40 mouse cellular contexts compared by ENCODE assay signal in genomic region chr2:163067233-163067632, GRCm38 (mm10). TPM values are rescaled to one million over a fixed set of nuclear protein-coding genes. Genes with fewer than 3 reads are reported as not detected.
"Had no signal": no experiment of that assay in that cellular context is flagged by ENCODE, and none has a peak within 500 bp of the region (broad histone marks: within the 10 kb centered on the region; RNA-seq: fewer than 3 reads in every experiment).

No protein-coding gene starts in this region.

- H3K4me3 ChIP-seq: gastrocnemius, adult 2 months; heart, embryonic 10.5 days; heart, embryonic 12.5 days; hindbrain, embryonic 10.5 days; hindbrain, embryonic 12.5 days; kidney, embryonic 15.5 days; layer of hippocampus, adult 2 months; limb, embryonic 13.5 days; limb, embryonic 15.5 days; liver, embryonic 12.5 days had no signal

- H3K27me3 ChIP-seq: heart, embryonic 12.5 days; hindbrain, embryonic 12.5 days; kidney, embryonic 15.5 days; limb, embryonic 13.5 days; limb, embryonic 15.5 days; liver, embryonic 12.5 days had no signal

- H3K4me1 ChIP-seq: hindbrain, embryonic 10.5 days; hindbrain, embryonic 12.5 days; kidney, embryonic 15.5 days; limb, embryonic 13.5 days; limb, embryonic 15.5 days; liver, embryonic 12.5 days had no signal

- H3K9ac ChIP-seq: heart, embryonic 12.5 days; hindbrain, embryonic 12.5 days; hindbrain, embryonic 14.5 days; kidney, embryonic 15.5 days; limb, embryonic 13.5 days; limb, embryonic 15.5 days; liver, embryonic 12.5 days; liver, embryonic 14.5 days had no signal

- H3K4me2 ChIP-seq: heart, embryonic 12.5 days; hindbrain, embryonic 12.5 days; hindbrain, embryonic 14.5 days; kidney, embryonic 15.5 days; limb, embryonic 13.5 days; limb, embryonic 15.5 days; liver, embryonic 12.5 days had no signal

- ATAC-seq: hindbrain, embryonic 16.5 days; inflammation-experienced regulatory T-cells, adult 6 months; intestine, postnatal 0 days; liver, embryonic 12.5 days had no signal

- DNase-seq: gastrocnemius, adult 2 months; gastrocnemius, postnatal 10 days; gastrocnemius, postnatal 25 days; heart, adult 18-20 months; heart, postnatal 10 days; heart, postnatal 4 days; kidney, adult 18-20 months; kidney, adult 8-10 months; kidney, postnatal 14 days; kidney, postnatal 36 days; left cerebral cortex, postnatal 4 days had no signal

- H3K9me3 ChIP-seq: heart, embryonic 10.5 days; heart, embryonic 12.5 days; hindbrain, embryonic 10.5 days; hindbrain, embryonic 12.5 days; kidney, embryonic 15.5 days; limb, embryonic 13.5 days; limb, embryonic 15.5 days; liver, embryonic 12.5 days had no signal

- H3K27ac ChIP-seq: gastrocnemius, adult 2 months; heart, embryonic 10.5 days; hindbrain, embryonic 10.5 days; hindbrain, embryonic 12.5 days; hindbrain, embryonic 14.5 days; kidney, embryonic 15.5 days; kidney, postnatal 0 days; layer of hippocampus, adult 2 months; limb, embryonic 13.5 days; limb, embryonic 15.5 days; liver, embryonic 12.5 days; liver, embryonic 14.5 days had no signal

RNA-seq across cellular contexts. Expression of gene Mybl2, which starts 12.7 kb away (rescaled TPM):
- total RNA-seq: gastrocnemius, adult 2 months had no signal

RNA-seq across cellular contexts. Expression of gene Gtsf1l, which starts 20.4 kb away (rescaled TPM):
- total RNA-seq: gastrocnemius, adult 2 months; gastrocnemius, postnatal 10 days; gastrocnemius, postnatal 25 days; gastrocnemius, postnatal 4 days; granulocyte monocyte progenitor cell, adult 5-6 weeks; heart, adult 18-20 months; heart, adult 8-10 months; heart, postnatal 10 days; heart, postnatal 25 days; heart, postnatal 4 days; layer of hippocampus, adult 2 months; layer of hippocampus, postnatal 10 days; layer of hippocampus, postnatal 25 days; left cerebral cortex, adult 8-10 months; left cerebral cortex, postnatal 10 days; left cerebral cortex, postnatal 25 days; left cerebral cortex, postnatal 4 days; liver, adult 2 months had no signal
- polyA plus RNA-seq: heart, embryonic 10.5 days; heart, embryonic 12.5 days; heart, embryonic 14.5 days; heart, embryonic 16.5 days; hindbrain, embryonic 10.5 days; hindbrain, embryonic 12.5 days; hindbrain, embryonic 16.5 days; inflammation-experienced regulatory T-cells, adult 6 months; intestine, postnatal 0 days; kidney, embryonic 15.5 days; kidney, postnatal 0 days; large intestine, adult 2 months; limb, embryonic 11.5 days; limb, embryonic 13.5 days; limb, embryonic 15.5 days; liver, adult 2 months; liver, embryonic 12.5 days; liver, embryonic 14.5 days had no signal
